Mouse (Mus musculus): Measurements from ENCODE around the gene Atraid.

- TF ChIP-seq CHD1 (IDR thresholded peaks at IDR 0.05; ENCODE audit: low read depth, low read length), result no peak
- TF ChIP-seq EP300 (IDR thresholded peaks at IDR 0.05; ENCODE audit: low read depth in 1 of 2, low read length in 2 of 2), result no peak
- no peak for TF ChIP-seq MYC (IDR thresholded peaks at IDR 0.05; ENCODE audit: low read depth, low read length)
- no peak for TF ChIP-seq TCF12 (IDR thresholded peaks at IDR 0.05; ENCODE audit: low read depth, low read length)
- no peak for TF ChIP-seq MAZ (IDR thresholded peaks at IDR 0.05; ENCODE audit: low read depth, low read length)
- 0 out of 4 replicates have a peak, but pooled peaks of 1 of the 2 experiments have one; percentile 32 for TF ChIP-seq POLR2A (IDR thresholded peaks at IDR 0.05; ENCODE audit: control insufficient read depth in 1 of 2, insufficient read depth in 1 of 2, low read depth in 1 of 2, low read length in 2 of 2, poor library complexity in 1 of 2)
- TF ChIP-seq CTCF (IDR thresholded peaks at IDR 0.05 in 2 of 3, conservative IDR thresholded peaks at IDR 0.05 in 1 of 3; ENCODE audit: control insufficient read depth in 1 of 3, insufficient read depth in 1 of 3, low read depth in 2 of 3, low read length in 3 of 3, poor library complexity in 1 of 3, severe bottlenecking in 1 of 3), result no peak
- TF ChIP-seq E2F4 (IDR thresholded peaks at IDR 0.05; ENCODE audit: borderline replicate concordance, low read depth, low read length), result no peak
- TF ChIP-seq MYB (IDR thresholded peaks at IDR 0.05; ENCODE audit: low read depth, low read length), result no peak
- no peak for TF ChIP-seq ZMIZ1 (IDR thresholded peaks at IDR 0.05; ENCODE audit: low read depth, low read length)
- TF ChIP-seq MAX (IDR thresholded peaks at IDR 0.05; ENCODE audit: low read length), result no peak
- no peak for TF ChIP-seq MAFK (IDR thresholded peaks at IDR 0.05; ENCODE audit: borderline replicate concordance, low read depth, low read length)
Measured at GRCm38 (mm10) chr5:31094799-31095691, 46.9 kb downstream of the Atraid start.

Data from MEL (cell line).